In genomic region chr11:55131077-55131742, GRCm38 (mm10) we compare ENCODE assay signal across 12 mouse cellular contexts. TPM values are rescaled to one million over a fixed set of nuclear protein-coding genes. Genes with fewer than 3 reads are reported as not detected.
DNase-seq lines count a peak whose midpoint lies in the region; ATAC-seq and TF ChIP-seq lines count a peak whose summit lies in the region.
"Had no signal": no experiment of that assay in that cellular context is flagged by ENCODE, and none has a peak within 500 bp of the region (broad histone marks: within the 10 kb centered on the region; RNA-seq: fewer than 3 reads in every experiment).

No protein-coding gene starts in this region.

- TF ChIP-seq EP300 in CH12.LX (IDR thresholded peaks at IDR 0.05; ENCODE audit: low read length) = no peak
- no peak for TF ChIP-seq EP300 in liver, embryonic 14.5 days (IDR thresholded peaks at IDR 0.05; ENCODE audit: low read depth)

- H3K9ac ChIP-seq in CH12.LX (ENCODE audit: insufficient read depth, low read depth) = peak overlapping the region; percentile 55
- no peak overlapping the region for H3K9ac ChIP-seq in liver, embryonic 14.5 days (replicated peaks)
- H3K9ac ChIP-seq in forebrain, postnatal 0 days = no peak overlapping the region
- H3K9ac ChIP-seq: neural tube, embryonic 12.5 days had no signal

- dilution Hi-C loops in CH12.LX (cut with MboI; ENCODE audit: extremely low pct_ligation_motif_present, extremely low pct_unique_long_range_greater_than_20kb, low sequenced_read_pairs) = no loop called here

- H3K79me2 ChIP-seq in CH12.LX (replicated peaks; ENCODE audit: control insufficient read depth, extremely low read depth, insufficient read depth, poor library complexity, severe bottlenecking) = no peaks in the 10 kb centered on the region

- peak; percentile 84 for ATAC-seq in liver, embryonic 14.5 days (ENCODE audit: insufficient read depth)
- ATAC-seq in forebrain, postnatal 0 days = no peak

- H3K4me1 ChIP-seq in CH12.LX (ENCODE audit: control insufficient read depth in 1 of 2, insufficient read depth in 2 of 2) = peaks cover 25 to 66% of the 10 kb centered on the region in 2 experiments
- H3K4me1 ChIP-seq in liver, embryonic 14.5 days (replicated peaks; ENCODE audit: control insufficient read depth in 2 of 2, insufficient read depth in 2 of 2, low read length in 1 of 2) = peaks cover 6 to 17% of the 10 kb centered on the region in 2 experiments; a peak in 3 of 4 replicates
- peaks cover 15% of the 10 kb centered on the region; the same call in 1 of the 2 replicates for H3K4me1 ChIP-seq in spleen, adult 2 months (ENCODE audit: control insufficient read depth, insufficient read depth, insufficient read length)
- H3K4me1 ChIP-seq in forebrain, postnatal 0 days (ENCODE audit: insufficient read depth) = no peaks in the 10 kb centered on the region
- H3K4me1 ChIP-seq: forebrain, embryonic 10.5 days; neural tube, embryonic 12.5 days had no signal

- H3K4me3 ChIP-seq in CH12.LX (replicated peaks in 1 of 3; ENCODE audit: low read depth in 2 of 3, low read length in 2 of 3, poor library complexity in 1 of 3) = peak overlapping the region; percentile 20 to 33 (median 25)
- H3K4me3 ChIP-seq in liver, embryonic 14.5 days (ENCODE audit: insufficient read depth in 1 of 2, low read depth in 2 of 2, low read length in 2 of 2) = no peak overlapping the region
- peak overlapping the region; percentile 7; the same call in 1 of the 2 replicates for H3K4me3 ChIP-seq in spleen, adult 2 months (ENCODE audit: extremely low read depth, insufficient read depth, insufficient read length)
- H3K4me3 ChIP-seq in forebrain, postnatal 0 days (ENCODE audit: low read depth, low read length) = no peak overlapping the region
- H3K4me3 ChIP-seq in layer of hippocampus, adult 2 months = no peak overlapping the region
- H3K4me3 ChIP-seq: forebrain, embryonic 10.5 days; neural tube, embryonic 12.5 days had no signal

- no peaks in the 10 kb centered on the region for H3K36me3 ChIP-seq in CH12.LX (replicated peaks in 1 of 2; ENCODE audit: control insufficient read depth in 1 of 2, insufficient read depth in 1 of 2, low read length in 1 of 2)
- H3K36me3 ChIP-seq in liver, embryonic 14.5 days (replicated peaks; ENCODE audit: control insufficient read depth, insufficient read depth, low read depth) = no peaks in the 10 kb centered on the region
- H3K36me3 ChIP-seq in spleen, adult 2 months (ENCODE audit: control insufficient read depth, insufficient read depth, low read length) = no peaks in the 10 kb centered on the region
- no peaks in the 10 kb centered on the region for H3K36me3 ChIP-seq in forebrain, postnatal 0 days (ENCODE audit: insufficient read depth)
- H3K36me3 ChIP-seq: forebrain, embryonic 10.5 days; neural tube, embryonic 12.5 days had no signal

- TF ChIP-seq POLR2A in CH12.LX (IDR thresholded peaks at IDR 0.05; ENCODE audit: low read depth, low read length) = peak; percentile 66
- peak; percentile 6; the same call in 1 of the 2 replicates for TF ChIP-seq POLR2A in spleen, adult 2 months (IDR thresholded peaks at IDR 0.05; ENCODE audit: low read depth, low read length)

- H3K27ac ChIP-seq in CH12.LX (ENCODE audit: insufficient read depth, low read depth) = peak overlapping the region; percentile 94
- H3K27ac ChIP-seq in liver, embryonic 14.5 days = no peak overlapping the region
- H3K27ac ChIP-seq in spleen, adult 2 months (ENCODE audit: insufficient read depth, low read length) = peak overlapping the region; percentile 97
- no peak overlapping the region for H3K27ac ChIP-seq in forebrain, postnatal 0 days (ENCODE audit: low read depth, low read length)
- H3K27ac ChIP-seq in layer of hippocampus, adult 2 months = no peak overlapping the region
- H3K27ac ChIP-seq: forebrain, embryonic 10.5 days; neural tube, embryonic 12.5 days had no signal

- no peaks in the 10 kb centered on the region for H3K27me3 ChIP-seq in CH12.LX (replicated peaks)
- H3K27me3 ChIP-seq in liver, embryonic 14.5 days (ENCODE audit: control insufficient read depth, insufficient read depth, low read length) = no peaks in the 10 kb centered on the region
- H3K27me3 ChIP-seq in spleen, adult 2 months (ENCODE audit: control insufficient read depth, insufficient read depth, low read length) = no peaks in the 10 kb centered on the region
- H3K27me3 ChIP-seq in forebrain, postnatal 0 days (ENCODE audit: insufficient read depth, low read length) = no peaks in the 10 kb centered on the region
- H3K27me3 ChIP-seq: neural tube, embryonic 12.5 days had no signal

- 37% methylated on average over 11 of the region's 11 CpGs for WGBS in liver, embryonic 14.5 days (ENCODE audit: insufficient replicate concordance)
- WGBS in spleen, adult 2 months = 41% methylated on average over 11 of the region's 11 CpGs
- WGBS in forebrain, postnatal 0 days = 93% methylated on average over 11 of the region's 11 CpGs

- peak overlapping the region; percentile 62 for H3K4me2 ChIP-seq in CH12.LX (ENCODE audit: insufficient read depth, low read depth, poor library complexity, severe bottlenecking)
- H3K4me2 ChIP-seq in liver, embryonic 14.5 days (ENCODE audit: low read depth) = no peak overlapping the region
- no peak overlapping the region for H3K4me2 ChIP-seq in forebrain, postnatal 0 days (ENCODE audit: low read depth)
- H3K4me2 ChIP-seq: neural tube, embryonic 12.5 days had no signal

- H3K9me3 ChIP-seq in CH12.LX (replicated peaks; ENCODE audit: low read length) = no peaks in the 10 kb centered on the region
- H3K9me3 ChIP-seq in liver, embryonic 14.5 days (ENCODE audit: control insufficient read depth, low read length) = no peaks in the 10 kb centered on the region
- H3K9me3 ChIP-seq in forebrain, postnatal 0 days (ENCODE audit: low read length) = no peaks in the 10 kb centered on the region
- H3K9me3 ChIP-seq: forebrain, embryonic 10.5 days; neural tube, embryonic 12.5 days had no signal

- TF ChIP-seq RAD21 in CH12.LX (IDR thresholded peaks at IDR 0.05; ENCODE audit: low read depth, low read length) = no peak

- DNase-seq in CH12.LX (ENCODE audit: extremely low read depth) (peak; percentile 97), WW6 (ENCODE audit: low read depth, low spot score) (peak; percentile 65)
- peak in 2 of 3 experiments; percentile 22 to 51 for DNase-seq in liver, embryonic 14.5 days (ENCODE audit: low read depth in 3 of 3, low spot score in 3 of 3)
- peak; percentile 57 to 86 for DNase-seq in spleen, adult 2 months (ENCODE audit: low read depth in 1 of 2, low spot score in 2 of 2)
- no peak for DNase-seq in forebrain, postnatal 0 days
- DNase-seq in layer of hippocampus, adult 2 months (ENCODE audit: low spot score in 2 of 2) = no peak
- no peak for DNase-seq in right cerebral cortex, adult 18-20 months
- no peak for DNase-seq in layer of hippocampus, adult 8-10 months (ENCODE audit: low spot score in 2 of 2)
- DNase-seq: heart, postnatal 14 days had no signal

- TF ChIP-seq CTCF in CH12.LX (conservative IDR thresholded peaks at IDR 0.05 in 1 of 2, IDR thresholded peaks at IDR 0.05 in 1 of 2; ENCODE audit: low read depth in 2 of 2, low read length in 2 of 2) = no peak
- TF ChIP-seq CTCF in liver, embryonic 14.5 days (IDR thresholded peaks at IDR 0.05; ENCODE audit: low read depth) = no peak
- no peak for TF ChIP-seq CTCF in spleen, adult 2 months (IDR thresholded peaks at IDR 0.05; ENCODE audit: extremely low read depth, insufficient read depth, insufficient read length, insufficient replicate concordance)
- no peak for TF ChIP-seq CTCF in forebrain, postnatal 0 days (IDR thresholded peaks at IDR 0.05; ENCODE audit: low read depth)
- no peak for TF ChIP-seq CTCF in layer of hippocampus, adult 2 months (conservative IDR thresholded peaks at IDR 0.05)

- in situ Hi-C loops in CH12.LX (cut with MboI; ENCODE audit: low pct_ligation_motif_present, low pct_unique_long_range_greater_than_20kb, low sequenced_read_pairs) = no loop called here

RNA-seq across cellular contexts. Expression of gene Slc36a3, which starts 20.3 kb away (rescaled TPM):
- total RNA-seq in CH12.LX (2012; rRNA removed) (0.34 and 0.72 TPM in 2 replicates), CH12.LX (2014; rRNA removed) (0.34 and 0.72 TPM in 2 replicates)
- 1.2 and 1.5 TPM in 2 replicates for polyA plus RNA-seq in CH12.LX (2012; ENCODE audit: insufficient read length, low read depth)
- not detected in 2 replicates for polyA plus RNA-seq in liver, embryonic 14.5 days (2012; rRNA removed)
- polyA plus RNA-seq in liver, embryonic 14.5 days (2014; fragmentation: Nextera tagmentation; extraction: Ambion mirVana) = not detected in 2 replicates
- polyA plus RNA-seq in spleen, adult 2 months (2012; rRNA removed) = 1.4 and 1.6 TPM in 2 replicates
- not detected in 2 replicates for total RNA-seq in forebrain, postnatal 0 days (2014; rRNA removed)
- not detected in 2 replicates for polyA plus RNA-seq in forebrain, postnatal 0 days (2015; fragmentation: Nextera tagmentation; extraction: Ambion mirVana)
- not detected for total RNA-seq in layer of hippocampus, adult 2 months (2021)
- total RNA-seq in layer of hippocampus, adult 8-10 months (2022) = not detected
- total RNA-seq: heart, postnatal 14 days; layer of hippocampus, postnatal 14 days had no signal
- polyA plus RNA-seq: forebrain, embryonic 10.5 days; neural tube, embryonic 12.5 days had no signal

RNA-seq across cellular contexts. Expression of gene Gm2a, which starts 33.3 kb away (rescaled TPM):
- 24.1 and 26.5 TPM in 2 replicates for total RNA-seq in CH12.LX (2012; rRNA removed)
- 8.9 and 10.0 TPM in 2 replicates for total RNA-seq in CH12.LX (2014; rRNA removed)
- polyA plus RNA-seq in CH12.LX (2012; ENCODE audit: insufficient read length, low read depth) = 24.1 and 25.6 TPM in 2 replicates
- polyA plus RNA-seq in liver, embryonic 14.5 days (2012; rRNA removed) = 5.1 and 5.5 TPM in 2 replicates
- 14.2 and 14.9 TPM in 2 replicates for polyA plus RNA-seq in liver, embryonic 14.5 days (2014; fragmentation: Nextera tagmentation; extraction: Ambion mirVana)
- 98.3 and 128 TPM in 2 replicates for polyA plus RNA-seq in spleen, adult 2 months (2012; rRNA removed)
- total RNA-seq in forebrain, postnatal 0 days (2014; rRNA removed) = 19.9 and 20.2 TPM in 2 replicates
- 46.7 and 48.4 TPM in 2 replicates for polyA plus RNA-seq in forebrain, postnatal 0 days (2015; fragmentation: Nextera tagmentation; extraction: Ambion mirVana)
- 10 to 100 TPM; 29.9 to 30.8 TPM for total RNA-seq in layer of hippocampus, adult 2 months (2021)
- total RNA-seq in layer of hippocampus, adult 8-10 months (2022) = 10 to 100 TPM; 28.3 to 45.4 (median 36.9) TPM

RNA-seq across cellular contexts. Expression of gene Ccdc69, which starts 53.3 kb away (rescaled TPM):
- total RNA-seq in CH12.LX (2012; rRNA removed) (4.3 and 4.4 TPM in 2 replicates), CH12.LX (2014; rRNA removed) (0.27 TPM in 1 of 2 replicates, not detected in the other)
- polyA plus RNA-seq in CH12.LX (2012; ENCODE audit: insufficient read length, low read depth) = 0.23 and 0.61 TPM in 2 replicates
- 0.61 and 0.77 TPM in 2 replicates for polyA plus RNA-seq in liver, embryonic 14.5 days (2012; rRNA removed)
- polyA plus RNA-seq in liver, embryonic 14.5 days (2014; fragmentation: Nextera tagmentation; extraction: Ambion mirVana) = 1.0 and 1.1 TPM in 2 replicates
- 8.9 and 10.6 TPM in 2 replicates for polyA plus RNA-seq in spleen, adult 2 months (2012; rRNA removed)
- total RNA-seq in forebrain, postnatal 0 days (2014; rRNA removed) = 0.48 and 0.62 TPM in 2 replicates
- 0.18 and 0.29 TPM in 2 replicates for polyA plus RNA-seq in forebrain, postnatal 0 days (2015; fragmentation: Nextera tagmentation; extraction: Ambion mirVana)
- total RNA-seq in layer of hippocampus, adult 2 months (2021) = under 1 TPM in 1 of 2 experiments, not detected in 1; 0.42 TPM
- total RNA-seq in layer of hippocampus, adult 8-10 months (2022) = 1 to 10 TPM in 1 of 4 experiments, under 1 TPM in 3; 0.32 to 1.1 (median 0.75) TPM
- total RNA-seq: layer of hippocampus, postnatal 14 days had no signal

RNA-seq across cellular contexts. Expression of gene Slc36a2, which starts 53.7 kb away (rescaled TPM):
- total RNA-seq in CH12.LX (2012; rRNA removed) = 0.04 and 0.08 TPM in 2 replicates
- total RNA-seq in CH12.LX (2014; rRNA removed) = not detected in 2 replicates
- 0.17 and 0.18 TPM in 2 replicates for polyA plus RNA-seq in CH12.LX (2012; ENCODE audit: insufficient read length, low read depth)
- polyA plus RNA-seq in liver, embryonic 14.5 days (2012; rRNA removed) = 14.1 and 15.9 TPM in 2 replicates
- 13.8 and 16.6 TPM in 2 replicates for polyA plus RNA-seq in liver, embryonic 14.5 days (2014; fragmentation: Nextera tagmentation; extraction: Ambion mirVana)
- 10.2 and 12.8 TPM in 2 replicates for polyA plus RNA-seq in spleen, adult 2 months (2012; rRNA removed)
- total RNA-seq in forebrain, postnatal 0 days (2014; rRNA removed) = 0.69 and 1.4 TPM in 2 replicates
- 0.08 and 0.40 TPM in 2 replicates for polyA plus RNA-seq in forebrain, postnatal 0 days (2015; fragmentation: Nextera tagmentation; extraction: Ambion mirVana)
- under 1 TPM in 1 of 2 experiments, not detected in 1; 0.33 TPM for total RNA-seq in layer of hippocampus, adult 2 months (2021)
- under 1 TPM in 3 of 4 experiments, not detected in 1; 0.24 to 0.39 (median 0.29) TPM for total RNA-seq in layer of hippocampus, adult 8-10 months (2022)

Comparison
In these comparisons a context has a peak if more than half of its experiments do, and no peak if none do; other contexts are left out.
1. DNase-seq: peak in CH12.LX (single experiment), WW6 (single experiment), liver, embryonic 14.5 days (2 of 3) and spleen, adult 2 months (2 of 2); none in forebrain, postnatal 0 days (single experiment), layer of hippocampus, adult 2 months (0 of 2), right cerebral cortex, adult 18-20 months (single experiment) and layer of hippocampus, adult 8-10 months (0 of 2).
2. H3K27ac ChIP-seq: peak in CH12.LX (single experiment) and spleen, adult 2 months (single experiment); none in liver, embryonic 14.5 days (single experiment), forebrain, postnatal 0 days (single experiment) and layer of hippocampus, adult 2 months (single experiment).
3. H3K4me3 ChIP-seq: peak in CH12.LX (3 of 3) and spleen, adult 2 months (single experiment); none in liver, embryonic 14.5 days (0 of 2), forebrain, postnatal 0 days (single experiment) and layer of hippocampus, adult 2 months (single experiment).